Mouse (Mus musculus): ENCODE data around the gene Cops6. TPM values are rescaled to one million over a fixed set of nuclear protein-coding genes. Genes with fewer than 3 reads are reported as not detected.

Cops6 gene
- polyA plus RNA-seq, 1 experiment from 2014 or later, result 320 TPM

DNA sequence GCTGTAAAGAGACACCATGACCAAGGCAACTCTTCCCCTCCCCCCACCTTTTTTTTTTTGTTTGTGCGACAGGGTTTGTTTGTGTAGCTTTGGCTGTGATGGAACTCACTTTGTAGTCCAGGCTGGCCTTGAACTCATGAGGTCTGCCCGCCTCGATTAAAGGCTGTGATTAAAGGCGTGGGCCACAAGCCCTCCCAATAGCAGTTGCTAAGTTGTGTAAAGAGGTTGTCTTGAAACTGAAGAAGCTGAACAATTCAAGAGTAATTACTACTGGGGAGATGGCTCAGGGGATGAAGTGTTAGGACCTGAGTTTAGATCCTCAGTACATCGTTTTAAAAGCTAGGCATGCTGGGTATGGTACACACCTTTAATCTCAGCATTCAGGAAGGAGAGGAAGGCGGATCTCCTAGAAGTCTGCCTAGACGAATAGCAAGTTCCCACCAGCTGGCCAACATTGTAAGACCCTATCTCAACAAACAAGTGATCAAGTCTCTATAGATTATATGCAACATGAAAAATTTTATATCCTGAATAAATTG, 578 bp upstream of the Cops6 start:
- H3K36me3 ChIP-seq, result peaks cover 32% of the 10 kb centered on the region
- peak overlapping the region; percentile 86 for H3K4me3 ChIP-seq
- H3K4me1 ChIP-seq (replicated peaks), result peaks cover 20% of the 10 kb centered on the region
- H3K9ac ChIP-seq, result peak overlapping the region; percentile 83
- peak overlapping the region; percentile 81 for H3K4me2 ChIP-seq
- no peaks in the 10 kb centered on the region for H3K9me3 ChIP-seq
- ATAC-seq (ENCODE audit: low FRiP score, low read depth), result no peak
- H3K27ac ChIP-seq (replicated peaks), result peak overlapping the region; percentile 78
- H3K27me3 ChIP-seq, result no peaks in the 10 kb centered on the region
- WGBS, result 72% methylated on average over 7 of the region's 7 CpGs

DNA sequence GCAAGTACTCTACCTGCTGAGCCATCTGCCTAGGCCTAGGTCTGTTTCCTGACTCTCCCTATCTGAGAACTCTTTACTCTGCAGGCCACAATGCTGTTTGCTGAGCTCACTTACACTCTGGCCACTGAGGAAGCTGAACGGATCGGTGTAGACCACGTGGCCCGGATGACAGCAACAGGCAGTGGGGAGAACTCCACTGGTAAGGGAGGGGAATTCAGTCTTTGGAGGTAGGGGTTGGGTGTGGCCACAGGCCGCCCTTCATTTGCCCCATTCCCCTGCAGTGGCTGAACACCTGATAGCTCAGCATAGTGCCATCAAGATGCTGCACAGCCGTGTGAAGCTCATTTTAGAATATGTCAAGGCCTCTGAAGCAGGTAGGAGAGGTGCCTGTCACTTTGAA, 2.2 kb downstream of the Cops6 start:
- Histone ChIP-seq H3K27ac (replicated peaks) (no peak overlapping the region), H3K4me1 (replicated peaks) (peaks cover 20% of the 10 kb centered on the region), H3K27me3 (no peaks in the 10 kb centered on the region), H3K9ac (no peak overlapping the region), H3K36me3 (peaks cover 59% of the 10 kb centered on the region), H3K4me3 (no peak overlapping the region), H3K4me2 (no peak overlapping the region), H3K9me3 (no peaks in the 10 kb centered on the region)
- no peak for ATAC-seq (ENCODE audit: low FRiP score, low read depth)
- 80% methylated on average over 6 of the region's 6 CpGs for WGBS

DNA sequence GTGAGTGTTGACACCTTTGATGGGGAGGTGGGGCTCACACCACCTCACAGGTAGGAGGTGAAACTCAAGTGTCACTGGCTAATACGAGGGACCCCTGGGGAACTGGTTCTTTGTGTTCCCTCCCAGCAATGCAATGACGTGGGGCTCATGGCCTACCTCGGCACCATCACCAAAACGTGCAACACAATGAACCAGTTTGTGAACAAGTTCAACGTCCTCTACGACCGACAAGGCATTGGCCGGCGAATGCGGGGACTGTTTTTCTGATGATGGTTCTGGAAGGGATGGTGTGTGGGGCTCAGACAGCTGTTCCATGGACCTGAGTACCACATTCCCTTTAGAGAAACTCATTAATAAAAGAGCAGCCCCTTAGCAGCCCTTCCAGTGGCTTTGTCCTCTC, 2.7 kb downstream of the Cops6 start:
- Histone ChIP-seq H3K4me2 (no peak overlapping the region), H3K27ac (replicated peaks) (no peak overlapping the region), H3K4me3 (no peak overlapping the region), H3K27me3 (no peaks in the 10 kb centered on the region), H3K4me1 (replicated peaks) (peaks cover 21% of the 10 kb centered on the region), H3K9me3 (no peaks in the 10 kb centered on the region), H3K9ac (no peak overlapping the region), H3K36me3 (peaks cover 65% of the 10 kb centered on the region)
- no peak for ATAC-seq (ENCODE audit: low FRiP score, low read depth)
- WGBS, result 69% methylated on average over 10 of the region's 10 CpGs

DNA sequence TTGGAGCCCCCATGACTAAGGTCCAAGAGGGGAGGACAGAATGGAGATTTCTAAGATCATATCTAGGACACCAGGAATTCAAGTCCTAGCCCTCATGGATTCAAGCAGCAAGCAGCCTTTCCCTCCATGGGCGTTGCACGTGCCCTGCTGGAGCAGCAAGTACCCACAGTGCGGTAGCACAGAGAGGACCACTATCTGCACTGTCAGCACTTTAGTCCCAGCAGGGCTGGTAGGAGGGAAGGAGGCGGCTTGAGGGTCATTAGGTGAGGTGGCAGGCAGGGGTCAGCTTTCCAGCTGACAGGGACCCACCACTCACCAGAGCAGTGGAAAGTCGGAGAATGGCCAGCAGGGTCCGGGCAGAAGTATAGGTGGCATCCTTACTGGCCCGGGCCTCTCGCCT, 4.7 kb downstream of the Cops6 start:
- H3K9me3 ChIP-seq, result no peaks in the 10 kb centered on the region
- ATAC-seq (ENCODE audit: low FRiP score, low read depth), result no peak
- peaks cover 72% of the 10 kb centered on the region for H3K36me3 ChIP-seq
- WGBS, result 81% methylated on average over 8 of the region's 8 CpGs
- H3K4me2 ChIP-seq, result no peak overlapping the region
- H3K4me3 ChIP-seq, result no peak overlapping the region
- no peak overlapping the region for H3K9ac ChIP-seq
- no peaks in the 10 kb centered on the region for H3K27me3 ChIP-seq
- no peak overlapping the region for H3K27ac ChIP-seq (replicated peaks)
- peaks cover 32% of the 10 kb centered on the region for H3K4me1 ChIP-seq (replicated peaks)

DNA sequence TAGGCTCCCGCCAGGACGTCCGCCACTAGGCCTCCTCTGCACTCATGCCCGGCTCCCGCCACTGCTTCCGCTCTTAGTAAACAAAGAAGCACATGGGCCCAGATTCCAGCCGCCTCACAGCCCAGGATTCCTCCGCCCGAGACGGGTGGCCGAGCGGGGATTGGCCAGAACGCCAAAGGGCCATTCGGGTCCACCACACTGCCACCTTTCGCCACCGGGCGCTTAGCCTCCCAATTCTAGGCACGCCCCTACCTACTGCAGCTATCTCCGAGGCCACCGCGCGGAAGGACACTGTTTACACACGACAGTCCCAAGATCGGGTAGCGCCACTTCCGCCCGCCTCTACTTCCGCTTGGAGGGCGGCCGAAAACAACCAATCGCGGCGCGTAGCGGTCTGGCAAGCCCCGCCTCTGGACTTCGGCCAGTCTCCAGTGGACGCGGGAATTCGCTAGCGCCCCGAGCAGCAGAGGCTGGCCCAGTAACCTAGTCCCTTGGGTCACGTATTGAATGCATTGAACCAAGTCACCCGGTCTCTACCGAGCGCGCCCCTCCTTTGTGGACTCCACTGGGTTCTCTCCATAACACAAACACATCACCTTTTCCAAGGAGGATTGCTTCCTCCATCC, 10.2 kb downstream of the Cops6 start:
- H3K27ac ChIP-seq (replicated peaks), result peak overlapping the region; percentile 92
- H3K4me1 ChIP-seq (replicated peaks), result peaks cover 33% of the 10 kb centered on the region
- WGBS, result 0% methylated on average over 47 of the region's 47 CpGs
- peak; percentile 88 for ATAC-seq (ENCODE audit: low FRiP score, low read depth)
- H3K9me3 ChIP-seq, result no peaks in the 10 kb centered on the region
- no peaks in the 10 kb centered on the region for H3K27me3 ChIP-seq
- peaks cover 47% of the 10 kb centered on the region for H3K36me3 ChIP-seq
- H3K4me2 ChIP-seq, result peak overlapping the region; percentile 94
- peak overlapping the region; percentile 55 for H3K9ac ChIP-seq
- H3K4me3 ChIP-seq, result peak overlapping the region; percentile 78

DNA sequence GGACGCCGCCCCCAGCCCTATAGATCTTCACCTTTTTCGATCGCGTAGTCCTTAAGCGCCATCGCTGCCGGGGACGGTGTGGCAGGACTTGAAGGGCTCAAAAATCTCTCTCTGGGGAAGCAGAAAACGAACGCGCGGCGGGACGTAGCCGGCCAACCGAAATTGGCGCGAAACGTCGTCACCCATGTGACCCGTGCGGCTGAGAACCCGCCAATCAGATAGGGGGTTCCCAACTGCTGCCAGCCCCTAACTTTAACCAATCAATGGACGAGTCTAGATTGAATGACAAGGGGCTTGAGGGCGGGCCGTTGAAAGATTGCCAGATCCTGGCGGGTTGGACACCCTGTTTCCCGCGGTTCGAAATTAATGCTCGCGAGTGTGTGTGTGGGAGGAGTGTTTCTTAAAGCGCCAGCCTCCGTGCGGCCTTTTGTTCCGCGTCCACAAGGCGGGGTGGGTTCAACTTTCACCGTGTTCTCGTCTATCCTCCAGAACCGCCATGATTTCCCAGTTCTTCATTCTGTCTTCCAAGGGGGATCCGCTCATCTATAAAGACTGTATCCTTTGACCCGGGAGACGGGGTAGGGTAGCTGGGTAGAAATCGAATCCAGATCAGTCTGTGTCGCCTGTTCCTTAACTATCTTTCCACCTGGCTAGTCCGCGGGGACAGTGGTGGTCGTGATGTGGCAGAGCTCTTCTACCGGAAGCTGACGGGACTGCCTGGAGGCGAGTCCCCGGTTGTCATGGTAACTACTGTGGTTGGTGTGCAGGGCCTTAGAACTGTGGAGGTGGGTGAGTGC, 11.0 kb downstream of the Cops6 start, which contains the start of the genes Ap4m1 and Mcm7:
TSS of gene Ap4m1 (plus strand) at position 308 of the 797 bp plus-strand sequence.
TSS of gene Mcm7 (minus strand) at position 728 of the 797 bp plus-strand sequence.
- Histone ChIP-seq H3K36me3 (peaks cover 45% of the 10 kb centered on the region), H3K27me3 (no peaks in the 10 kb centered on the region), H3K9me3 (no peaks in the 10 kb centered on the region), H3K4me3 (peak within 1 kb of the TSS; percentile 78), H3K27ac (replicated peaks) (peak within 1 kb of the TSS; percentile 92), H3K4me1 (replicated peaks) (peaks cover 33% of the 10 kb centered on the region), H3K4me2 (peak within 1 kb of the TSS; percentile 94), H3K9ac (peak within 1 kb of the TSS; percentile 58)
- under 1% methylated on average over 54 of the region's 54 CpGs for WGBS
- ATAC-seq (ENCODE audit: low FRiP score, low read depth), result peak; percentile 92

DNA sequence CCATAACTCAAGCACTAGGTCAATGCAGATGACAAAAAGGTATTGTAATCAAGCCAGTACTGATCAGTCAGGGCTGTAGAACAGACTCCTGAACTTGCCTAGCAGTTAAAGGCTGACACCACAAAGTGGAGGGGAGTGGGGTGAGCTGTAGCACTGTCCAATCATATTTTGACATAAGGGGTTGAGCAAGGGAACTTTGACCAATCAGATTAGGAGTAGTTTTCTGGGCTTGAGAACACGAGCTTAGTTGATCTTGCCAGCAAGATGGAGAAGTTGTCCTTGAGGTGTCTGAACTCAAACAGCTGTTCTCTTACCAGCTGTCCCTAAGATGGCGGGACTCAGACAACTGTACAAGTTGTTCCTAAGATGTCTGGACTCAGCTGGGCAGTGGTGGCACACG, 12.3 kb downstream of the Cops6 start:
- H3K4me1 ChIP-seq (replicated peaks), result peaks cover 33% of the 10 kb centered on the region

DNA sequence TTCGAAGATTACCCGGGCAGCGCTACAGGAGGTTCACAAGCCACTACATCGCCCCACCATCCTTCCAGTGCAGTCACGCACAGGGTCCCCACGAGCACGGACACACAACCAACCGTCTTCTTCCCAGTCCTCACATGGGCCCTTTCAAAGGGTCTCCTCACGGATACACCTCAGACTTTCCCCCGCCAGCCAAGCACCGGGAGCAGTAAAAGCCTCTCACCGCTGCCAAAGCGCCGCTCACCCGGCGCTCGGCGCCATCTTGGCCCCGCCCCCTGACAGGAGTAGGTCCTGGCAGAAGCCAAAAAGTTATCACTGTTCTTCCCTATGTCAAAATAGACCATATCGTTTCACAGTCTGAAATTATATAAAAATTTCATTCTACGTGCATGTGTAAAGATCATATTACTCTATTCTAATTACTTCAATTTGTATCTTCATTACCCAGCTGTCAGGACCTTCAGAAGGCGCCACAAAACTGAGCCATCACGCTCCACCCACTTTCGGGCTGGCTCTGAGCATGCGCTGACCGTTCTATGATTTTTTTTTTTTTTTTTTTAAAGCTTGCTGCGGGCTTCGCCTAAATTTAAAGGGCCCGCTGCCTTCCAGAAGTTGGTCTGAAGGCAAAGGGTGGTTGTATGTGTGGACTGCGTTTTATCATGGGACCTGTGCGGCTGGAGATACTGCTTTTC, 26.2 kb downstream of the Cops6 start, which contains the start of the genes Taf6 and Cnpy4:
TSS of gene Taf6 (minus strand) at position 502 of the 689 bp plus-strand sequence.
TSS of gene Cnpy4 (plus strand) at position 536 of the 689 bp plus-strand sequence.
- Histone ChIP-seq H3K4me3 (peak within 1 kb of the TSS; percentile 77), H3K9me3 (no peaks in the 10 kb centered on the region), H3K9ac (peak within 1 kb of the TSS; percentile 87), H3K27ac (replicated peaks) (peak within 1 kb of the TSS; percentile 85), H3K36me3 (peaks cover 26% of the 10 kb centered on the region), H3K27me3 (no peaks in the 10 kb centered on the region), H3K4me1 (replicated peaks) (peaks cover 16% of the 10 kb centered on the region), H3K4me2 (peak within 1 kb of the TSS; percentile 62)
- ATAC-seq (ENCODE audit: low FRiP score, low read depth), result peak; percentile 82
- WGBS, result under 1% methylated on average over 31 of the region's 31 CpGs

More for the DNA sequence above, 12.3 kb downstream of the Cops6 start:
- peaks cover 44% of the 10 kb centered on the region for H3K36me3 ChIP-seq
- H3K4me2 ChIP-seq, result peak overlapping the region; percentile 94
- ATAC-seq (ENCODE audit: low FRiP score, low read depth), result no peak
- H3K27ac ChIP-seq (replicated peaks), result no peak overlapping the region
- peak overlapping the region; percentile 78 for H3K4me3 ChIP-seq
- 78% methylated on average over 3 of the region's 3 CpGs for WGBS
- no peak overlapping the region for H3K9ac ChIP-seq
- no peaks in the 10 kb centered on the region for H3K9me3 ChIP-seq
- no peaks in the 10 kb centered on the region for H3K27me3 ChIP-seq

DNA sequence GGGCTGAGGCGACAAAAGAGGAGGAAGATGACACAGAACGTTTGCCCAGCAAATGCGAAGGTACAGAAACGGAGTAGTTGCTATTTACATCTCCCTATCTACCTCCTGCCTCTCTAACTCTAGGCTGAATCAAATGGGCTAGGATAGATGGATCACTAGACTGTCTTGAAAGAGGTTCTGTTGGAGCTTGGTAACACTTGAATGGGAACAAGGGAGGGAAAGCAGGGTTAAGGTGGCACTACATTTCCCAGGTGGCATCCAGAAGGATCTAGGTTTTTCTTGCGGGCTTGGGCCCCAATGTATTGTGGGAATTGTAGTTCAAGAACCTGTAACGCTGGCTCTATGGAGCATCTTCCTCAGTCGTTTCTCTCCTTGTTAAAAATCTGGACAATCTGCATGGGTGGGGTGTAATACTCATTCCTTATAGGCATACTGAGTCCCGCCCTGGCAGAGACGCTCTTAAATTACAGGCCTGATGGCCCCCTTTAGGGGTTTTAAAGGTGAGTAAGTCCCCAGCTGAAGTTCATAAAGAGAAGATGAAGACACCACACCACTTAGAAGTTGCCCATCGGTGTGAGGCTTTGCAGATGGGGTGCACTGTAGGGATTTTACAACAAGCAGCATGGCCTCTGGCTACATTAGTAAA, 26.9 kb downstream of the Cops6 start:
- Histone ChIP-seq H3K9me3 (no peaks in the 10 kb centered on the region), H3K4me2 (peak overlapping the region; percentile 62), H3K27ac (replicated peaks) (peak overlapping the region; percentile 85), H3K36me3 (peaks cover 23% of the 10 kb centered on the region; the same call in 1 of the 2 replicates), H3K9ac (peak overlapping the region; percentile 87), H3K4me1 (replicated peaks) (peaks cover 16% of the 10 kb centered on the region), H3K4me3 (peak overlapping the region; percentile 77), H3K27me3 (no peaks in the 10 kb centered on the region)
- under 1% methylated on average over 10 of the region's 10 CpGs for WGBS
- ATAC-seq (ENCODE audit: low FRiP score, low read depth), result peak; percentile 82

DNA sequence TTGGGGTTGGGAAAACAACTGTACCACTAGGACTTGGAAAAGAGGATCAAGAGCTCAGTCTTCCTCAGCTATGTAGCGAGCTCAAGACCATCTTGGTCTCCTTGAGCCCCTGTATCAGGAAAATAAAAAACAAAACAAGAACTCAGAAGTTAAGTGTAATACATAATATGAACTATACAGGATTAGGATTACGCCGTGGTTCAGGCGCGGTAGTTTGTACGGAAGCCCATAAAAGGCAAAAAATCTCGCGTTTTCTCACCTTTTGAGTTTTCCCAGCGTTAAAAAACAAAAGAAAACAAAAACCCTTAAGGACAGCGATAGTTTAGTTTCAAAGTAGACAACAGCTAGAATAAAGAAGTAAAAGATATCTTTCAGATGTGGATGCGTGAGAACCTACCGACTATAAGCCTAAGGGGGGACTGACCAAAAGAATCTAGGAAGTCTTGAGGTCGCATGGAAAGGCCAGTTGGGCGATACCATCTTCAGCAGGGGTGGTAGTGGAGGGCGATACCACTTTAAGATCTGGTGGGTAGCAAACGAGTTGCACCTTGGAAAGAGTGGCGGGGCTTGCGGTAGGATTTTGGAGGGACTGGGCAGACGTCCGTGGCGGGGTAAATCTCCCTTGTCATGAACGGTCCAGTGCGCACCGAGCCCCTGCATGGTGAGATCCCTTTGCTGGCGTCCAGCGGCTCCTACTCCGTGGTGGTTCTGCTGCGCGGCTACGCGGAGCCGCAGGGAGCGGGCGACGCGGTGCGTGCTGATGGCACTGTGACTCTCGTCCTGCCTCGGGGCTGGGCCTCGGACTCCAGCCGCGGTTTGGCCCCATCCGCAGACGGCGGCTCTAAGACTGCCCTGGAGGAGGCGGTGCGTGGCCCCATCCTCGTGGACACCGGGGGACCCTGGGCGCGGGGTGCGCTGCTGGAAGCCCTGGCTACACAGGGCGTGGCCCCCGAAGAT, 33.2 kb downstream of the Cops6 start, which contains the start of gene Mblac1:
TSS of gene Mblac1 (plus strand) at position 544 of the 957 bp plus-strand sequence.
- H3K4me1 ChIP-seq (replicated peaks), result peaks cover 19% of the 10 kb centered on the region
- WGBS, result 8% methylated on average over 54 of the region's 54 CpGs
- H3K4me2 ChIP-seq, result peak within 1 kb of the TSS; percentile 96
- peak within 1 kb of the TSS; percentile 85 for H3K9ac ChIP-seq
- 0 out of 2 replicates have a peak, but pooled peaks cover 14% of the 10 kb centered on the region for H3K36me3 ChIP-seq
- peak within 1 kb of the TSS; percentile 70 for H3K4me3 ChIP-seq
- no peaks in the 10 kb centered on the region for H3K27me3 ChIP-seq
- peak; percentile 82 for ATAC-seq (ENCODE audit: low FRiP score, low read depth)
- H3K27ac ChIP-seq (replicated peaks), result peak within 1 kb of the TSS; percentile 94
- no peaks in the 10 kb centered on the region for H3K9me3 ChIP-seq

Data from hindbrain, embryonic 15.5 days (tissue).